Mouse (Mus musculus): Measurements from ENCODE around the gene Loxl1. TPM values are rescaled to one million over a fixed set of nuclear protein-coding genes. Genes with fewer than 3 reads are reported as not detected.

Loxl1 gene
- polyA plus RNA-seq, 1 experiment: 5.2 TPM

- H3K4me3 ChIP-seq (replicated peaks; ENCODE audit: control insufficient read depth, low read depth, low read length): no peak overlapping the region
- no peak overlapping the region for H3K27ac ChIP-seq (ENCODE audit: control insufficient read depth, insufficient read depth, low read depth, low read length, poor library complexity)
- no peaks in the 10 kb centered on the region; the same call in 1 of the 2 replicates for H3K4me1 ChIP-seq (ENCODE audit: control insufficient read depth, insufficient read depth, low read length)
- WGBS: 60% methylated on average over 7 of the region's 7 CpGs
- TF ChIP-seq CTCF (IDR thresholded peaks at IDR 0.05; ENCODE audit: control insufficient read depth, insufficient read depth, low read length) (no peak), POLR2A (IDR thresholded peaks at IDR 0.05; ENCODE audit: borderline replicate concordance, control insufficient read depth, low read depth, low read length) (no peak)
Observed at GRCm38 (mm10) chr9:58345963-58346362, 33.0 kb upstream of the Loxl1 start.

DNA sequence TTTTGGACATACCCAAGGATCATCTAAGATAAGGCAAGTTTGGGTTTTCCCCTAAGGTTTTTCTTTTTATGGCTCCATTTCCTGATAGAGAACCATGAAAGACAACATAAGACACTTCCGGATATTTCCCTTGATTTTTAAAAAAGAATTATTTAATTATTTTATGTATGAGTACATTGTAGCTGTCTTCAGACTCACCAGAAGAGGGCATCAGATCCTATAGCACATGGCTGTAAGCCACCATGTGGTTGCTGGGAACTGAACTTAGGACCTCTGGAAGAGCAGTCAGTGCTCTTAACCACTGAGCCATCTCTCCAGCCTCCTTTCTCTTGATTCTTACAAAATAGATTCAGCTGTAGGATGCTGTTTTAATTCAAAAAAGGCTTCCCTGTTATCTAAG lies 28.8 kb upstream of the Loxl1 start:
- 90% methylated on average over 1 of the region's 1 CpGs for WGBS
- H3K4me1 ChIP-seq (ENCODE audit: control insufficient read depth, insufficient read depth, low read length): no peaks in the 10 kb centered on the region
- no peak overlapping the region for H3K4me3 ChIP-seq (replicated peaks; ENCODE audit: control insufficient read depth, low read depth, low read length)
- H3K27ac ChIP-seq (ENCODE audit: control insufficient read depth, insufficient read depth, low read depth, low read length, poor library complexity): no peak overlapping the region
- TF ChIP-seq CTCF (IDR thresholded peaks at IDR 0.05; ENCODE audit: control insufficient read depth, insufficient read depth, low read length): no peak
- TF ChIP-seq POLR2A (IDR thresholded peaks at IDR 0.05; ENCODE audit: borderline replicate concordance, control insufficient read depth, low read depth, low read length): no peak

GRCm38 (mm10) chr9:58336650-58337281 lies 23.8 kb upstream of the Loxl1 start:
- Histone ChIP-seq H3K27ac (ENCODE audit: control insufficient read depth, insufficient read depth, low read depth, low read length, poor library complexity) (no peak overlapping the region), H3K4me3 (replicated peaks; ENCODE audit: control insufficient read depth, low read depth, low read length) (no peak overlapping the region), H3K4me1 (ENCODE audit: control insufficient read depth, insufficient read depth, low read length) (no peaks in the 10 kb centered on the region)
- WGBS: 60% methylated on average over 8 of the region's 8 CpGs
- TF ChIP-seq POLR2A (IDR thresholded peaks at IDR 0.05; ENCODE audit: borderline replicate concordance, control insufficient read depth, low read depth, low read length): no peak
- TF ChIP-seq CTCF (IDR thresholded peaks at IDR 0.05; ENCODE audit: control insufficient read depth, insufficient read depth, low read length): no peak

- no peaks in the 10 kb centered on the region for H3K4me1 ChIP-seq (ENCODE audit: control insufficient read depth, insufficient read depth, low read length)
- 65% methylated on average over 3 of the region's 3 CpGs for WGBS
- no peak for TF ChIP-seq CTCF (IDR thresholded peaks at IDR 0.05; ENCODE audit: control insufficient read depth, insufficient read depth, low read length)
- no peak for TF ChIP-seq POLR2A (IDR thresholded peaks at IDR 0.05; ENCODE audit: borderline replicate concordance, control insufficient read depth, low read depth, low read length)
- H3K4me3 ChIP-seq (replicated peaks; ENCODE audit: control insufficient read depth, low read depth, low read length): no peak overlapping the region
- no peak overlapping the region for H3K27ac ChIP-seq (ENCODE audit: control insufficient read depth, insufficient read depth, low read depth, low read length, poor library complexity)
Observed at GRCm38 (mm10) chr9:58331276-58331675, 18.3 kb upstream of the Loxl1 start.

GRCm38 (mm10) chr9:58330293-58330692 lies 17.3 kb upstream of the Loxl1 start:
- Histone ChIP-seq H3K4me3 (replicated peaks; ENCODE audit: control insufficient read depth, low read depth, low read length) (no peak overlapping the region), H3K4me1 (ENCODE audit: control insufficient read depth, insufficient read depth, low read length) (no peaks in the 10 kb centered on the region), H3K27ac (ENCODE audit: control insufficient read depth, insufficient read depth, low read depth, low read length, poor library complexity) (no peak overlapping the region)
- TF ChIP-seq POLR2A (IDR thresholded peaks at IDR 0.05; ENCODE audit: borderline replicate concordance, control insufficient read depth, low read depth, low read length) (no peak), CTCF (IDR thresholded peaks at IDR 0.05; ENCODE audit: control insufficient read depth, insufficient read depth, low read length) (peak; percentile 33; the same call in 1 of the 2 replicates)
- WGBS: 20% methylated on average over 5 of the region's 5 CpGs

- TF ChIP-seq CTCF (IDR thresholded peaks at IDR 0.05; ENCODE audit: control insufficient read depth, insufficient read depth, low read length): no peak
- no peak for TF ChIP-seq POLR2A (IDR thresholded peaks at IDR 0.05; ENCODE audit: borderline replicate concordance, control insufficient read depth, low read depth, low read length)
- no peak overlapping the region for H3K4me3 ChIP-seq (replicated peaks; ENCODE audit: control insufficient read depth, low read depth, low read length)
- no peaks in the 10 kb centered on the region for H3K4me1 ChIP-seq (ENCODE audit: control insufficient read depth, insufficient read depth, low read length)
- H3K27ac ChIP-seq (ENCODE audit: control insufficient read depth, insufficient read depth, low read depth, low read length, poor library complexity): no peak overlapping the region
- 58% methylated on average over 1 of the region's 1 CpGs for WGBS
Observed at GRCm38 (mm10) chr9:58327382-58327781, 14.4 kb upstream of the Loxl1 start.

DNA sequence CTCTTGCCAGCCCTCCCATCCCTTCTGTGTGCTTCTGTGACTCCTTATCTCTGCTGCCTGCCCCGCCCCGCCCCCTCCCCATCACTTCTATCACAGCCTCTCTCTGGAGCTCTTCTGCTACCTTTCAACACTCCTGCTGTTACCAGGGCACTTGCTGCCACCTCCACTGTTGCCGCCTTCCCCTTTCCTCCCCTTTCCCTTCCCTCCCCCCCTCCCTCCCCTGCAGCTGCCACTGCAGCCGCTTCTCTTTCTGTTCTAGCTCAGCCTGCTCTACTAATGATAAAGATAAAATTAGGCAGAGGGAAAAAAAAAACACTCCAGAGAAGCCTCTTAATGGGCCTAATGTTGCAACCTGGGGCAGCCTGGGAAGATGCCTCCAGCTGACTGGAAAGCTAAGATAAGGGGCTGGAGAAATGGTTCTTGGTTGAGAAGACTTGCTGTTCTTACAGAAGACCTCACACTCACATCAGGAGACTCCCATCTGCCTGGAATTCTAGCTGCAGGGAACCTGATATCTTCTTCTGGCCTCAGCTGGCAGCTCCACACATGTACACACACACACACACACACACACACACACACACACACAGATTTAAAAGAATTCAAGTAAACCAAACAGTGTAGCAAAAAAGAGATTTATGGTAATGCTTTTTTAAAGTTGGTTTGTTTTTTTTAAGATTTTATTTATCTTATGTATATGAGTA lies 13.6 kb upstream of the Loxl1 start:
- WGBS: 28% methylated on average over 4 of the region's 4 CpGs
- Histone ChIP-seq H3K4me1 (ENCODE audit: control insufficient read depth, insufficient read depth, low read length) (no peaks in the 10 kb centered on the region), H3K27ac (ENCODE audit: control insufficient read depth, insufficient read depth, low read depth, low read length, poor library complexity) (no peak overlapping the region), H3K4me3 (replicated peaks; ENCODE audit: control insufficient read depth, low read depth, low read length) (no peak overlapping the region)
- TF ChIP-seq POLR2A (IDR thresholded peaks at IDR 0.05; ENCODE audit: borderline replicate concordance, control insufficient read depth, low read depth, low read length) (no peak), CTCF (IDR thresholded peaks at IDR 0.05; ENCODE audit: control insufficient read depth, insufficient read depth, low read length) (no peak)

GRCm38 (mm10) chr9:58321681-58322080 lies 8.7 kb upstream of the Loxl1 start:
- no peak overlapping the region for H3K4me3 ChIP-seq (replicated peaks; ENCODE audit: control insufficient read depth, low read depth, low read length)
- TF ChIP-seq POLR2A (IDR thresholded peaks at IDR 0.05; ENCODE audit: borderline replicate concordance, control insufficient read depth, low read depth, low read length) (no peak), CTCF (IDR thresholded peaks at IDR 0.05; ENCODE audit: control insufficient read depth, insufficient read depth, low read length) (peak; percentile 31; the same call in 1 of the 2 replicates)
- 86% methylated on average over 3 of the region's 3 CpGs for WGBS
- H3K27ac ChIP-seq (ENCODE audit: control insufficient read depth, insufficient read depth, low read depth, low read length, poor library complexity): no peak overlapping the region
- no peaks in the 10 kb centered on the region for H3K4me1 ChIP-seq (ENCODE audit: control insufficient read depth, insufficient read depth, low read length)

All from bone marrow, adult 2 months (tissue).